Mouse (Mus musculus): ENCODE measurements around the gene Fam214a. TPM values are rescaled to one million over a fixed set of nuclear protein-coding genes. Genes with fewer than 3 reads are reported as not detected.

Gene Fam214a
- total and polyA plus RNA-seq, 2 experiments from 2014 or later: 13.3 to 20.8 TPM

DNA sequence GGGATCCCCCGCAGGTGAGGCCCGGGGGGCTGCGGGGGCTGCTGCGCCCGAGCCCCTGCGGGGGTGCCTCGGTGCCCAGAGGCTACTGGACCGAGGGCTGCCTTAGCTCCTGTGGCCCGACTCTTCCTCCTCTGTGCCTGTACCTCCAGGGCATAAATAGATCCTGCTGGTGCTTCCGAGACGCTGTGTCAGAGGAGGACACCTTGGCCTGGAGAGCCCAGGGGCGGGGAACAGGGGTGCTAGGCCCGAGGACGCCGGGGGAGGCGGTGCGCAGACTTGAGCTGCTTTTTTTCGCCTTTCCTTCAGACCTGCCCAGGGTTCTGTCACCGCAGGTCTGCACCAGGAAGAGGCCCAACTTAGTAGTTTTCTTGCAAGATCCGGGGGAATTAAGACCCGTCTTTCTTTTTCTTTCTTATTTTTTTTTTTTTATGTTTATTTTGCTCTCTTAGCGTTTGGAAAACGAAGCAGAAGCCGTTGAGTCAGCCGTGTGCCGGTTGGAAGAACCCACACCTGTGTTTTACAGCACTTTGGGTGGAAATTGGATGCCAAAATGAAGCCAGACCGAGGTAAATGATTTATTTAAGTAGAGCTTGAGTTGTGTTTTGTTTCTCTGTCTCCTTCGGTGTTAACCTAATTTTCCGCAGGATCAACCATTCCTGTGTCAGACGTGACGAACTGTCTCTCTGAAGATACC, 728 bp downstream of the Fam214a start:
- H3K4me2 ChIP-seq (ENCODE audit: low read depth, low read length): peak overlapping the region; percentile 85
- DNase-seq (ENCODE audit: low spot score) (peak; percentile 74), ATAC-seq (ENCODE audit: insufficient read depth, low read depth) (peak; percentile 80)
- H3K4me1 ChIP-seq (ENCODE audit: control insufficient read depth, insufficient read depth): 0 out of 2 replicates have a peak, but pooled peaks cover 3% of the 10 kb centered on the region
- peak overlapping the region; percentile 96 for H3K27ac ChIP-seq (ENCODE audit: low read depth)
- no peaks in the 10 kb centered on the region for H3K9me3 ChIP-seq (replicated peaks; ENCODE audit: control insufficient read depth, low read length)
- peaks cover 12% of the 10 kb centered on the region; the same call in 1 of the 2 replicates for H3K36me3 ChIP-seq (replicated peaks; ENCODE audit: control insufficient read depth, insufficient read depth, low read length)
- H3K27me3 ChIP-seq (ENCODE audit: control insufficient read depth, insufficient read depth, low read length): no peaks in the 10 kb centered on the region
- H3K9ac ChIP-seq (replicated peaks; ENCODE audit: low read depth, low read length): peak overlapping the region; percentile 80
- H3K4me3 ChIP-seq (ENCODE audit: low read depth, low read length): peak overlapping the region; percentile 77
- TF ChIP-seq CTCF (IDR thresholded peaks at IDR 0.05; ENCODE audit: low read depth) (peak; percentile 15; the same call in 1 of the 2 replicates), EP300 (IDR thresholded peaks at IDR 0.05; ENCODE audit: low read depth) (no peak)
- WGBS: 3% methylated on average over 31 of the region's 31 CpGs

DNA sequence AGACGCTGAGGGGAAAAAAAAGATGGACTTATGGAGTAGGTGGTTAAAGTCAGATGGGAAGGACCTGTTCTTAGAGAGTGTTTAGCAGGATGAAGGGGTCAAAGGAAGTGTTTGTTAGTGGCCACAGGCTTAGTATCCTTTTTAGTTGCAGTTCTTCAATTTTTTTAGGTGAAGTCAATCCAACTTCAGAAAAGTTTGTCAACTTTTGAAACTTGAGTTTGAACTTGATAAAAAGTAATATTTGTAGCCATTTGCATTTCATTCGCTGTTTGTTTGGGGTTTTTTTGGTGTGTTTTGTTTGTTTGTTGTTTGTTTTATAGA, 1.2 kb downstream of the Fam214a start:
- Histone ChIP-seq H3K4me3 (ENCODE audit: low read depth, low read length) (peak overlapping the region; percentile 77), H3K36me3 (replicated peaks; ENCODE audit: control insufficient read depth, insufficient read depth, low read length) (peaks cover 15% of the 10 kb centered on the region; the same call in 1 of the 2 replicates), H3K4me2 (ENCODE audit: low read depth, low read length) (peak overlapping the region; percentile 85), H3K27ac (ENCODE audit: low read depth) (peak overlapping the region; percentile 96), H3K4me1 (ENCODE audit: control insufficient read depth, insufficient read depth) (0 out of 2 replicates have a peak, but pooled peaks cover 3% of the 10 kb centered on the region), H3K27me3 (ENCODE audit: control insufficient read depth, insufficient read depth, low read length) (no peaks in the 10 kb centered on the region), H3K9ac (replicated peaks; ENCODE audit: low read depth, low read length) (peak overlapping the region; percentile 80; the same call in 1 of the 2 replicates), H3K9me3 (replicated peaks; ENCODE audit: control insufficient read depth, low read length) (no peaks in the 10 kb centered on the region)
- WGBS: 43% methylated on average over 2 of the region's 2 CpGs
- TF ChIP-seq EP300 (IDR thresholded peaks at IDR 0.05; ENCODE audit: low read depth): no peak
- no peak for TF ChIP-seq CTCF (IDR thresholded peaks at IDR 0.05; ENCODE audit: low read depth)
- ATAC-seq (ENCODE audit: insufficient read depth, low read depth): no peak
- DNase-seq (ENCODE audit: low spot score): no peak

DNA sequence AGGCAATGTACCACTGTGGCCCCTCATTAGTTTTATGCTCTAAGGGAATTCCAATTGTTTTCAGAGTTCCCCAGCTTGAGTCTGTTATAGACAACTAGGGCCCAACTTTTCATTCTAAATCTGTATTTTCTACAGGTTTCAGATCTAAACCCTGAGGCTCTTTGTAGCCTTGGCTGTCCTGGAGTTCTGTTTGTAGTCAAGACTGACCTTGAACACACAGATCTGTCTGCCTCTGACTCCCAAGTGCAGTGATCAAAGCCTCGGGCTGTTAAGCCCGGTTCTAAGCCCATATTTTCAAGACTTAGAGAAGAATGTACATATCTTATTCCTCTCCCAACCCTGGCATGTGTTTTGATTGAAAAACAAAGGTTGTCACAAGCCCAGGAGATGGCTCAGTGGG, 1.7 kb downstream of the Fam214a start:
- Histone ChIP-seq H3K9ac (replicated peaks; ENCODE audit: low read depth, low read length) (no peak overlapping the region), H3K4me2 (ENCODE audit: low read depth, low read length) (peak overlapping the region; percentile 85), H3K4me1 (ENCODE audit: control insufficient read depth, insufficient read depth) (0 out of 2 replicates have a peak, but pooled peaks cover 3% of the 10 kb centered on the region), H3K4me3 (ENCODE audit: low read depth, low read length) (peak overlapping the region; percentile 77; the same call in 1 of the 2 replicates), H3K27ac (ENCODE audit: low read depth) (no peak overlapping the region), H3K9me3 (replicated peaks; ENCODE audit: control insufficient read depth, low read length) (no peaks in the 10 kb centered on the region), H3K36me3 (replicated peaks; ENCODE audit: control insufficient read depth, insufficient read depth, low read length) (peaks cover 15% of the 10 kb centered on the region; the same call in 1 of the 2 replicates), H3K27me3 (ENCODE audit: control insufficient read depth, insufficient read depth, low read length) (no peaks in the 10 kb centered on the region)
- ATAC-seq (ENCODE audit: insufficient read depth, low read depth) (no peak), DNase-seq (ENCODE audit: low spot score) (no peak)
- no peak for TF ChIP-seq CTCF (IDR thresholded peaks at IDR 0.05; ENCODE audit: low read depth)
- WGBS: 84% methylated on average over 2 of the region's 2 CpGs

DNA sequence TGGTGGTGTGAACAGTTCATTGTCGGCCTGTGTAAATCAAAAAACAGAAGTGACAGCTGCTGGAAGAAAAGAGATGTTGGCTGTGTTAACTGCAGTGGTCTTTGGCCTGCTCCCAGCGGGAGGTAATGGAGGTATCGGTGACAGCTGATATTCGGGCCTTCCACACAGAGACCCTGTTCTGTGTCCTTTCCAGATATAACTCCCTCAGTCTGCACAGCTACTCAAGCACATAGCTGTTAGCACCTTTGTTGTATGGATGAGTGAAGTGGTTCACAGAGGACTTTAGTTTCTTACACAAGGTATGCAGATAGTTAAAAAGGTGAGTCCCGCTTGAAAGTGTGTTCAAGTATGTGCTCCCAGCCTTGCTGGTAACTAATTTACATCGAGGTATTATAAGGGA, 7.9 kb downstream of the Fam214a start:
- Histone ChIP-seq H3K9me3 (replicated peaks; ENCODE audit: control insufficient read depth, low read length) (no peaks in the 10 kb centered on the region), H3K4me2 (ENCODE audit: low read depth, low read length) (no peak overlapping the region), H3K4me1 (ENCODE audit: control insufficient read depth, insufficient read depth) (no peaks in the 10 kb centered on the region), H3K27ac (ENCODE audit: low read depth) (no peak overlapping the region), H3K36me3 (replicated peaks; ENCODE audit: control insufficient read depth, insufficient read depth, low read length) (peaks cover 12% of the 10 kb centered on the region), H3K4me3 (ENCODE audit: low read depth, low read length) (no peak overlapping the region), H3K27me3 (ENCODE audit: control insufficient read depth, insufficient read depth, low read length) (no peaks in the 10 kb centered on the region), H3K9ac (replicated peaks; ENCODE audit: low read depth, low read length) (no peak overlapping the region)
- no peak for DNase-seq (ENCODE audit: low spot score)
- 29% methylated on average over 6 of the region's 6 CpGs for WGBS
- TF ChIP-seq CTCF (IDR thresholded peaks at IDR 0.05; ENCODE audit: low read depth) (no peak), EP300 (IDR thresholded peaks at IDR 0.05; ENCODE audit: low read depth) (no peak)
- ATAC-seq (ENCODE audit: insufficient read depth, low read depth): no peak

DNA sequence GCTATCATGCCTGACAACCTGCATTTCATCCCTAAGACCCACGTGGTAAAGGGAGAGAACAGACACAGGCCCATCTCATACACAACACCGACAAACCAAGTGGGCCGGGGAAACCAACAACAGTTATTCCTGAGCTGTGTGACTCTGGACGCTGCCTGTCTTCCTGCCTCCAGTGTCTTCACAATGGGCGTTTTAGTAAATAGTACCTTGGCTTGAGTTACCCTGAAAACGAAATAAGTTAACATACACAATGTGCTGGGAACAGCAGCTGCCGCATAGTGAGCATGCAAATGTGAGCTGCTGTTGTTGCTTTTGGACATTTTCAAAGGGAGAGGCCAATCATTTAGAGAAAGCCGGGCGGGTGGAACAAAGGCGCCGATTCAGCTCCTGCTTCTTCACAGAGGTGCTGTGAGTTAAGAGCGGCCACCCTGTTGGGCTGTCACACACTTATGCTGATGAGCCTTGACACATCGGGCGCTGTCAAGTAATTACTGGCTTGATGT, 8.4 kb downstream of the Fam214a start:
- no peak for ATAC-seq (ENCODE audit: insufficient read depth, low read depth)
- WGBS: 31% methylated on average over 14 of the region's 14 CpGs

More for the DNA sequence above, 8.4 kb downstream of the Fam214a start:
- Histone ChIP-seq H3K4me3 (ENCODE audit: low read depth, low read length) (no peak overlapping the region), H3K27me3 (ENCODE audit: control insufficient read depth, insufficient read depth, low read length) (no peaks in the 10 kb centered on the region), H3K9me3 (replicated peaks; ENCODE audit: control insufficient read depth, low read length) (no peaks in the 10 kb centered on the region), H3K4me1 (ENCODE audit: control insufficient read depth, insufficient read depth) (no peaks in the 10 kb centered on the region), H3K27ac (ENCODE audit: low read depth) (no peak overlapping the region), H3K4me2 (ENCODE audit: low read depth, low read length) (no peak overlapping the region), H3K36me3 (replicated peaks; ENCODE audit: control insufficient read depth, insufficient read depth, low read length) (peaks cover 8% of the 10 kb centered on the region; the same call in 1 of the 2 replicates), H3K9ac (replicated peaks; ENCODE audit: low read depth, low read length) (no peak overlapping the region)
- no peak for DNase-seq (ENCODE audit: low spot score)
- TF ChIP-seq EP300 (IDR thresholded peaks at IDR 0.05; ENCODE audit: low read depth): no peak
- TF ChIP-seq CTCF (IDR thresholded peaks at IDR 0.05; ENCODE audit: low read depth): no peak

Measured in heart, postnatal 0 days (tissue).